Mouse (Mus musculus) heart, adult 18-20 months (tissue): ENCODE results near the gene Nostrin. TPM values are rescaled to one million over a fixed set of nuclear protein-coding genes. Genes with fewer than 3 reads are reported as not detected.

Source experiments
- DNase-seq, 2 experiments: peaks; one replicate each; pipeline ENCODE4 v3.0.0; 2021 to 2022; ENCODE audit warnings: mixed read lengths in 1 of 2
- long read RNA-seq, 2 experiments: library from polyadenylated mRNA; stranded (forward); transcript quantifications; one replicate each; pipeline ENCODE4 v2.0.0; 2021
- total RNA-seq, 2 experiments: library from RNA; stranded (reverse); gene quantifications; 2 replicates each; pipeline ENCODE4 v1.2.3; 2021

The Nostrin gene
- 1 to 10 TPM; 5.8 to 7.0 TPM for total RNA-seq
- long read RNA-seq, experiment 1, partial matches to known transcripts, result 0 of 2 reads
- long read RNA-seq, experiment 1, other reads (novel, unspliced or antisense), result 0 of 2 reads
- long read RNA-seq, experiment 2, partial matches to known transcripts, result 0 of 2 reads
- long read RNA-seq, experiment 2, other reads (novel, unspliced or antisense), result 1 of 2 reads

DNA sequence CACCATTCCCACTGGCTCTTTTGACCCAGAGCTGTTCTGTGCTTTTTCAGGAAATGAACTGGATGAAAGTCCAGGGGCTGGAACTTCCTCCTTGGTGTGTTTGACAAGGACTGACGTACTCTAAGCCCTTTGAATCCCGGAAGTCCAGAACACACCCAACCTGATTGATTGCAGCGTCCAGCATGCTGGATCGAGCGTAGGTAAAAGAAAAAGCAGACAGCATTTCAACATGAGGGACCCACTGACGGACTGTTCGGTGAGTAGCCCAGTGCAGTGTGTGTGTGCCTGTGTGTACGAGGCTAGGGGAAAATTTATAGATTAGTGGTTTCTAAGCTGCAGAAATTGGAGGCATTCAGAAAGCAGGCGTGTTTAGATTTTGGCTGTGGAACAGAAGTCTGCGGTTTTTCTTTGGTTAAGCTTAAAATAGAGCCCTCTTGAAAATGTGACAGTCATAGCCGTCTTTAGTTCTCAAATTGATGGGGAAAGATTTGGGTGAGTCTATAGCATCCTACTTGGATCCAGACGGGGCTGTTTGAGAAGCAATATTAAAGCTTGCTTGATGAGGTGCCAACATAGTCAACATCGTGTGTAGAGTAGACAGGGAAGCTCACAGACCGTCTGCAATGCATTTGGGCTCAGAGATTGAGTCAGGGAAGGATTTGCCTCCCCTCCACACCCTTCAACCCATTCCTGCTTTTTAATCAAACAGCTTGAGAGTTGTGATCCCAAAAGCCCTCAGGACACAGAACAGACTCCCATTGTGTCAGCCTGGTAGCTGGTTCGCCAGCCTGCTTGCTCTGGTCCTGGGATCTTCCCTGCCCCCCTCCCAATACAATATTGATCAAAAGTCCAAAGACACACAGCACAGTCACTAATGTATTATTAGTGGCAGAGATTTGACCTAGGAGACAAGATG lies at the start of gene Nostrin:
TSS of gene Nostrin (plus strand) at position 140 of the 916 bp plus-strand sequence.
- peak; percentile 53 to 79 for DNase-seq

GRCm38 (mm10) chr2:69086505-69087260 lies 48.9 kb upstream of the Nostrin start:
- no peak for DNase-seq

- DNase-seq, result no peak
Measured at GRCm38 (mm10) chr2:69095836-69096235, 39.8 kb upstream of the Nostrin start.

GRCm38 (mm10) chr2:69096821-69097220 lies 38.8 kb upstream of the Nostrin start:
- peak; percentile 16 to 33 for DNase-seq

GRCm38 (mm10) chr2:69097526-69097925 lies 38.1 kb upstream of the Nostrin start:
- peak in 1 of 2 experiments; percentile 19 for DNase-seq

- no peak for DNase-seq
Measured at GRCm38 (mm10) chr2:69098701-69099100, 36.9 kb upstream of the Nostrin start.

GRCm38 (mm10) chr2:69099147-69099546 lies 36.5 kb upstream of the Nostrin start:
- DNase-seq, result no peak

DNA sequence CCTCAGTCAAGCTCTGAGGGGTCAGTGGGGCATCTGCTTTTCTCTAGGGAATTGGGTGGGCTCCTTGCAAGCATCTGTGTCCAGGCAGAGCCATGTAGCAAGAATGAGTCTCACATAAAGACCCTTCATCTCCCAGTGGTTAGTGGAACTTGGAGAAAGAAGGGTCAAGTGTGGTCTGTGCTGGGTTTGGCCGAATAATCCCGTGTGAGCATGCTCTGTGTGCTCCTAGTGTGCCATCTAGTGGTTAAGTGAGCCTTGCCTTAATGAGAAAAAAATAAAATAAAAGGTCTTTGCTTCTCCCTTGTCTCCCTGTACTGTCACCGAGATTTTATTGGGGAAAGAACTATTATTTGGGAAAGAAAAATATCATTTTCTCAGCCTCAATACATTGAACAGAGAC lies 34.9 kb upstream of the Nostrin start:
- DNase-seq, result peak; percentile 41 to 74

DNA sequence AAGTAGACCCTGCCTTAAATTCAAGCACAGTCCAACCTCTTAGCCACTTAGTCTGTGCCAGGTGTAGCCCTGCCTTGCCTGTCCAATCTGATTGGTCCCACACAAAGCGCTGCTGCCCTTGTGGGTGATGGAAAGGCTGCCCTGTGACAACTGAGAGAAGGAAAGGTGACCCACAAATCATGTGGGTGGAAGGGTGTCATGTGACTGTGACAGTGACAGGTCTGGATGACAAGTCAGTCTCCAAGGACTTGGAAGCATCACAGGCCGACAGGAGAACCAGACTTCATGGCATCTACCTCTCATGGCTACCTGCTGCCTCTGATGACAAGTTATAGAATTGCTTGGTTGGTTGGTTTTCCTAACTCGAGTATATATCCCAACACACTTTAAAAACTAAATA lies 32.1 kb upstream of the Nostrin start:
- no peak for DNase-seq

DNA sequence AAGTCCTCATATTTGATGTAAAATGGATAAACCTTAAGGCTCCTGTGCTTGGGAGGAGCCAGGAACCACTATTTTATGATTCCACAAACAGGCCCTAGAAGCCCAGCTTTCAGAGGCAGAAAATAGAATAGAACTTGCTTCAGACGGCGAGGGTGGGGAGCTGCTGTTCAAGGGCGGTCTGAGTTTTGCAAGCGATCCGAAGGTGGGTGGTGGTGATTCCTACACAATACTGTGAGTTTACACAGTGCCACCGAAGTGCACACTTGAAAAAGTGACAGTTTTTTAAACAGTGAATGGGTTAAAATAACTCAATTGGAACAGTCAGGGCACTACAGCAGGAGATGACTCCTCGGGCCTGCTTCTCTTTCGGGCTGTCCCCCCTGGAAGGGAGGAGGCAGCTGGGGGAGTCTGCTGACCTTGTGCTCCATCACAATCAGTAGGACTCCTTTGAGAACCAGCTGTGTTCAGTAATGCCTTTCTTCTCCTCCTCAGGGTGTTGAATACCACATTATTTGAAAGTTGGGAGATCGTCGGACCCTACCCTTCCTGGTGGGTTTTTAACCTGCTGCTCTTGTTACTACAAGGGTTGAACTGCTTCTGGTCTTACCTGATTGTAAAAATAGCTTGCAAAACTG lies 31.0 kb upstream of the Nostrin start:
- DNase-seq, result no peak

DNA sequence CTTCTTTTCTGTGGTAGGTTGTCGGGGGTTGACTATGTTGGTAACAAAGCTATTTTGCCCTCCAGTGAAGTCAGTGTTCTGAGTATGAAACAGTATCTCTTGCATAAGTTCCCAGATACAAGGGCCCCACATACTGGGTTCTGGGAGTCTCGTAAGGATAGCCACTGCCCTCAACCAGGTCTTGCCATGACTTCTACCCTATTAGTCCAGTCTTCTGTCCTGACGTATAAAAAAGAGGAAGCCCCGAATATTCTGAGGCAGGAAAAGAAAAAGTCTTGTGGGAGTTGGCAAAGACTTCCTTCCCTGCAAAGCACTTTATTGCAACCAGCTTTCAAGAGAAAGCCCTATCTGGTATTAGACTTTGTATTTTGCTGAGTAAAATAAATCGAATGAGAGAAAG lies 26.4 kb upstream of the Nostrin start:
- no peak for DNase-seq

- DNase-seq, result peak in 1 of 2 experiments; percentile 12
Measured at GRCm38 (mm10) chr2:69109710-69110109, 25.9 kb upstream of the Nostrin start.

DNA sequence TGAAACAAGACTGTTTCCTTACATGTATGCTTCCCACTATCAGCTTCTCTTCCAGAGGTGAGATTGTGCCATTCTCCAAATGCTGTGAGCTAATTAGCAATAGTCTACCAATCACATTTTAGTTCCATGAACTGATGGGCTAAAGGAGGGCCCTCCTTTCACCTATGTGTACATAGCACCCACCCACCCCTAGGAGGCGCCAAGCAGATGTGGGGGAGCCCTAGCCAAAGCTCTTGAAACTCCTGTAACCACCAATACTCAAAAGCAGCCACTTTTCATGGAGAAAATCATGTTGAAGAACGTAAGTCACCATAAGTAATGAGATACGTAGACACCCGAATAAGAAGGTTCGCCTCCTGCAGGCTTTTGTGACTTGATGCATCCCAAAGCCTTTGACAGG lies 23.0 kb upstream of the Nostrin start:
- DNase-seq, result no peak

- DNase-seq, result peak in 1 of 2 experiments; percentile 52
Measured at GRCm38 (mm10) chr2:69113829-69114547, 21.6 kb upstream of the Nostrin start.

DNA sequence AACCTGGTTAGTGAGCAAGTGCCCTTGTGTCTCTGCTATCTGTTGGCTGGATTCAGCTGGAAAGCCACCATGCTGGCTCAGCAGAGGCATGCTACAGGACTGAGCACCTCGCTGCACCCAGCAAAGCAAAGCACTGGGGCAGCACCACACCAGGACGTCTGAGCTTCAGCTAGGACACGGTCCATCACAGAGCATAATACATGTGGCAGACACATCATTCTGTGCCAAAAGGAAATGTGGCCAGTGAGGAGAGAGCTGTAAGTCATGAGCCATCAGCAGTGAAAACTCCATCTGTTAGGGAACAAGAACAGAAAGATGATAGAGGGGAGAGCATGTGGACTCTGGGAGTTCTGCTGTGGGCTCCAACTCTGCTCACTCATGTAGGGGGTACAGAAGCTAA lies 19.7 kb upstream of the Nostrin start:
- DNase-seq, result no peak

- no peak for DNase-seq
Measured at GRCm38 (mm10) chr2:69116767-69117166, 18.8 kb upstream of the Nostrin start.

DNA sequence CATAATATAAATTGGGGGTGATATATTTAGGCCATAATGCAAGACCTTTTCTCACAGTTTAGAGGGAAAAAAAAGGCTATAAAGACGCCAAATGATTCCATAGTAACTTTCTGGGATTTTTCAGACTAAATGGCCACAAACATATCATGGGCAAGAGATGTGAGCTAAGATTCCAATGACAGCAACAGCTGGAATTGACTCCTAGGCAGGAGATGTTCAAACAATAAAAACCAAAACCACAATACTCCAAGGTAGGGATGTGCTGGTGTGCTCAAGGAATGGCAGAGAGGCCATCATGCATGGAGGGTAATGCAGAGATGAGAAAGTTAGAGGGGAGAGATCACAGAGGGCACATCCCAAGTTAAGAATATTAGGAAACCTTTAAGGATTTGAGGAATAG lies 16.6 kb upstream of the Nostrin start:
- DNase-seq, result no peak

DNA sequence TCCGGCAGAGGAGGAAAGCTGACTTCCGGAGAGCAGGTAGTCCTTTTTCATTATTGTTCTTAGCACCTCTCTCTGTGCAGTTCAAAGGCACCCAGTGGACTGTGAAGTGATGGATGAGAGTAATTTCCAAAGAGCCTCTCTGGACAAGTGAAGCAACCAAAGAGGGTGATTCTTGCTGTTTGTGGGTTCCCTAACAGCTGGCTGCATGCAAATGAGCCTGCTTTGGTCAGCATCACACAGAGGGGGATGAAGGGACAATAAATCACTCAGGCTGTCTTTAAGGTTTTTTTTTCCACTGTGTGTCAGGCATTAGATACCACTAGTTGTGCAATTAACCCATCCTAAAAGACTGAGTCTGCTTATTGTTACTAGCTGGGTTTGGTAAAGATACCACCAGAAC lies 15.9 kb upstream of the Nostrin start:
- DNase-seq, result no peak

- DNase-seq, result no peak
Measured at GRCm38 (mm10) chr2:69121681-69122080, 13.9 kb upstream of the Nostrin start.

DNA sequence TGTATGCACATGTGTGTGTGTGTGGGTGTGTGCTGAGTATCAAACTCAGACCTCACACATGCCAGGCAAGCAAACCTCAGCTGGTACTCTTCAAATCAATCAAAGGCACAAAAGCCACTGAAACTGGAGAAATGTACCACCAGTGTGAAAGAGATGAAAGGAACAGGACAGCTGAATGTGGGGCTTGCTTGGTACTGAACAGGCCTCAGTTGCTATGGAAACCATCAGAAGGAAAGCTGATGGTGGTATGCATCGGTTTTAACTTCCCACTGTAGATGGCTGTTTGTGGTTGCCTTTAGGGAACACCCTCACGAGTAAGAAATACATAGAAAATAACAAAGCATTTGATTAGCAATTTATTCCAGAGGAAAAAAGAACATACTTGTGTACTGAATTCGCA lies 10.2 kb upstream of the Nostrin start:
- no peak for DNase-seq

DNA sequence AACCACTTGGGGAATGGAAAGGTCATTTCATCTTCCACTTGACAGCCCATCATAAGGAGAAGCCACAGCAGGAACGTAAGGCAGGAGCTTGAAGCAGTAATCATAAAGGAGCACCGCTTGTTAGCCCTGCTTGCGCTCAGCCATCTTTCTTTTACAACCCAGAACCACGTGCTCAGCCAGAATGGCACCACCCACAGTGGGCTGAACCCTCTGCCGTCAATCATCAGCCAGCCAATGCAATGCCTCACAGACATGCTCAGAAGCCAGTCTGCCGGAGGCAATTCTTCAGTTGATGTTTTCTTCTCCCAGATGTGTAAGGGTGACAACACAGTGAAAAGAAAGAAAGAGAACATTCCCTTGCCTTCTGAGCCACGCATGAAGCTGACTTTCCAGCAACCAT lies 7.3 kb upstream of the Nostrin start:
- no peak for DNase-seq
